Mouse (Mus musculus) liver, embryonic 15.5 days (tissue): ENCODE results near the gene Rnf220. TPM values are rescaled to one million over a fixed set of nuclear protein-coding genes. Genes with fewer than 3 reads are reported as not detected.
A peak's percentile ranks its signal among the peaks of the same experiment; 100 is the strongest.

Experiments
- ATAC-seq: fragments of 200-750 bp; cut with Nextera tagmentation; 2 replicates; pipeline ENCODE4 v1.8.0; 2017; ENCODE audit warnings: moderate number of reproducible peaks, mild to moderate bottlenecking, moderate library complexity; ENCODE audit not compliant: insufficient read depth
- H3K27ac ChIP-seq: fragments of 300-500 bp; sonication (generic); replicated peaks from 2 replicates; pipeline ENCODE4 v1.5.1; 2015; ENCODE audit warnings: mild to moderate bottlenecking, inconsistent platforms
- H3K27me3 ChIP-seq: fragments of 300-500 bp; sonication (generic); 2 replicates; pipeline ENCODE4 v1.6.1; 2015; ENCODE audit warnings: mild to moderate bottlenecking, inconsistent platforms
- H3K36me3 ChIP-seq: fragments of 300-500 bp; sonication (generic); replicated peaks from 2 replicates; pipeline ENCODE4 v1.6.1; 2015; ENCODE audit warnings: moderate library complexity, mild to moderate bottlenecking, inconsistent platforms
- H3K4me1 ChIP-seq: fragments of 300-500 bp; sonication (generic); replicated peaks from 2 replicates; pipeline ENCODE4 v1.6.1; 2015; ENCODE audit warnings: inconsistent platforms
- H3K4me2 ChIP-seq: fragments of 300-500 bp; sonication (generic); 2 replicates; pipeline ENCODE4 v1.6.1; 2015; ENCODE audit warnings: moderate library complexity, mild to moderate bottlenecking, inconsistent platforms
- H3K4me3 ChIP-seq: fragments of 300-500 bp; sonication (generic); replicated peaks from 2 replicates; pipeline ENCODE4 v1.5.1; 2015; ENCODE audit warnings: mild to moderate bottlenecking, inconsistent platforms
- H3K9ac ChIP-seq: fragments of 300-500 bp; sonication (generic); 2 replicates; pipeline ENCODE4 v1.6.1; 2015; ENCODE audit warnings: moderate library complexity, mild to moderate bottlenecking, inconsistent platforms
- H3K9me3 ChIP-seq: fragments of 300-500 bp; sonication (generic); replicated peaks from 2 replicates; pipeline ENCODE4 v1.6.1; 2016; ENCODE audit warnings: inconsistent platforms
- WGBS: fragments of 180-500 bp; shearing (Covaris S2); methylation state at CpG from one replicate; pipeline ENCODE4 v1.1.7; 2015; ENCODE audit warnings: mixed read lengths; ENCODE audit not compliant: insufficient replicate concordance; 5-methylcytosine and 5-hydroxymethylcytosine counted together
- polyA plus RNA-seq: library from polyadenylated mRNA; unstranded; fragments of >200 nt; fragmentation: Nextera tagmentation; extraction: Ambion mirVana; gene quantifications from 2 replicates; pipeline ENCODE4 v1.2.1, GENCODE M21; 2015

Rnf220 gene
- polyA plus RNA-seq, 1 experiment from 2014 or later = 25.1 TPM

- no peaks in the 10 kb centered on the region for H3K36me3 ChIP-seq
- ATAC-seq = no peak
- 0 out of 2 replicates have a peak, but pooled peaks cover 9% of the 10 kb centered on the region for H3K27me3 ChIP-seq
- 45% methylated on average over 14 of the region's 14 CpGs for WGBS
- H3K27ac ChIP-seq = no peak overlapping the region
- no peaks in the 10 kb centered on the region; the same call in 1 of the 2 replicates for H3K4me1 ChIP-seq
- H3K4me2 ChIP-seq = no peak overlapping the region
- no peak overlapping the region for H3K9ac ChIP-seq
- no peaks in the 10 kb centered on the region for H3K9me3 ChIP-seq
- no peak overlapping the region for H3K4me3 ChIP-seq
Measured at GRCm38 (mm10) chr4:117436995-117437660, 59.7 kb downstream of the Rnf220 start.

DNA sequence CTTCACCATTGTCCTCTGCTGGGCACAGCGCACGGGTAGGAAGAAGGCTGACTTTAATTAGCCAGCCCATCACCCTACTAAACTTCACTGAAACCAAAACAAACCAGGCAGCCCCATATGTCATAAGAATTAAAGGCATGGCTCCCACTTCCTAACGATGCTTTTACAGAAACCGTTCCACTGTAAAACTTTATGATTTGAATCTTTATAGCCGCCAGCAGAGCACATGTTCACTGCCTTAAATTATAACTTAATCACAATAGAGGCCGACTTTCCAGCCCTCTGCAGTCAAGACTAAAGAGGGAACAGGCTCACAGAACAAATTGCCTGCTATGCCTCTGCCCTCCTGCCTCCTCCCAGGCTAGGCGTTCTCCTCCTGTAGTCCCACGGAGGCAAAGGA, 62.5 kb downstream of the Rnf220 start:
- Histone ChIP-seq H3K9me3 (no peaks in the 10 kb centered on the region), H3K36me3 (no peaks in the 10 kb centered on the region), H3K9ac (no peak overlapping the region), H3K27me3 (0 out of 2 replicates have a peak, but pooled peaks cover 17% of the 10 kb centered on the region), H3K4me2 (no peak overlapping the region), H3K27ac (no peak overlapping the region), H3K4me3 (no peak overlapping the region), H3K4me1 (no peaks in the 10 kb centered on the region; the same call in 1 of the 2 replicates)
- WGBS = 73% methylated on average over 8 of the region's 8 CpGs
- ATAC-seq = no peak

- Histone ChIP-seq H3K36me3 (no peaks in the 10 kb centered on the region), H3K9ac (no peak overlapping the region), H3K27me3 (0 out of 2 replicates have a peak, but pooled peaks cover 8% of the 10 kb centered on the region), H3K4me2 (no peak overlapping the region), H3K4me3 (no peak overlapping the region), H3K9me3 (no peaks in the 10 kb centered on the region), H3K27ac (no peak overlapping the region), H3K4me1 (peaks cover 15% of the 10 kb centered on the region)
- WGBS = 64% methylated on average over 9 of the region's 9 CpGs
- no peak for ATAC-seq
Measured at GRCm38 (mm10) chr4:117429604-117430003, 67.2 kb downstream of the Rnf220 start.

- 17% methylated on average over 12 of the region's 12 CpGs for WGBS
- ATAC-seq = no peak
- 0 out of 2 replicates have a peak, but pooled peaks cover 8% of the 10 kb centered on the region for H3K27me3 ChIP-seq
- H3K36me3 ChIP-seq = no peaks in the 10 kb centered on the region
- peaks cover 15% of the 10 kb centered on the region for H3K4me1 ChIP-seq
- H3K4me3 ChIP-seq = no peak overlapping the region
- no peak overlapping the region for H3K9ac ChIP-seq
- H3K9me3 ChIP-seq = no peaks in the 10 kb centered on the region
- no peak overlapping the region for H3K27ac ChIP-seq
- peak overlapping the region; percentile 4; the same call in 1 of the 2 replicates for H3K4me2 ChIP-seq
Measured at GRCm38 (mm10) chr4:117427540-117427939, 69.3 kb downstream of the Rnf220 start.

- no peaks in the 10 kb centered on the region for H3K36me3 ChIP-seq
- no peak overlapping the region for H3K9ac ChIP-seq
- ATAC-seq = no peak
- H3K4me1 ChIP-seq = no peaks in the 10 kb centered on the region
- 69% methylated on average over 7 of the region's 7 CpGs for WGBS
- no peak overlapping the region for H3K4me3 ChIP-seq
- no peak overlapping the region for H3K4me2 ChIP-seq
- H3K27me3 ChIP-seq = no peaks in the 10 kb centered on the region
- no peaks in the 10 kb centered on the region for H3K9me3 ChIP-seq
- no peak overlapping the region for H3K27ac ChIP-seq
Measured at GRCm38 (mm10) chr4:117421077-117421476, 75.8 kb downstream of the Rnf220 start.

DNA sequence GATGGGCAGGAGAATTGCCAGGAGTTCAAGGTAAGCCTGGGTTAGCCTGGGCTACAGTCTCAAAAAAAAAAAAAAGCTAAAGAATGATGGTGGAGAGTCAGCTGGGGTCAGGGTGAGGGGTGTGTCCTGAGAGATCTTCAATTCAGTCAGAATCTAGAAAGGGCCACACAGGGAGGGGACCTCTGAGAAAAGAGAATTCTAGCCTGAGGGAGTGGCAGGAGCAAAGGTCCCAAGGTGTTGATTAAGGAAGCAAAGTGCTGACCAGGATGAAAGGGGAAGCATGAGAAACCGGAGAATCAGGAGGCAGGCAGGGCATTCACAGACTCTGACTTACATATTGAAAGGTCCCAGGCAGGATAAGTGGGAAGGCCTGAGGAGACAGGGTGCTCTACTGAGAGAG, 80.0 kb downstream of the Rnf220 start:
- Histone ChIP-seq H3K4me3 (no peak overlapping the region), H3K27ac (no peak overlapping the region), H3K4me1 (no peaks in the 10 kb centered on the region), H3K27me3 (no peaks in the 10 kb centered on the region), H3K36me3 (no peaks in the 10 kb centered on the region), H3K9ac (no peak overlapping the region), H3K9me3 (no peaks in the 10 kb centered on the region), H3K4me2 (no peak overlapping the region)
- ATAC-seq = no peak
- 56% methylated on average over 1 of the region's 1 CpGs for WGBS

DNA sequence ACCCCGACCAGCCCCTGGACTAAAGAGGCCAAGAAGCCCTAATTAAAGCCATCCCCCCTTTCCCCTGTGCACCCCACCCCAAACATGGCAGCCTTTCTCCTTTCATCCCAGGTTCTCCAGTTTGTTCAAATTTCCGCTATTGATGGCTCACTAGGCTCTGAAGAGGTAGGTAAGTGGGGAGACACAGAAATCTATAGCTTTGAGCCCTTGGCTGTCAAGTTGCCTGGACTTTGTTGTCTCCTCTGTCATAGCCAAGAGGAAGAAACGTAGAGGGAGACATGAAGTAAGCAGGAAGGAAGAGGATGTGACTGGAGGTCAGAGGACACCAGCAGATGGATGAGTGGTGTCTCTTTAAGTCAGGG, 86.8 kb downstream of the Rnf220 start:
- H3K27me3 ChIP-seq = no peaks in the 10 kb centered on the region
- no peaks in the 10 kb centered on the region for H3K4me1 ChIP-seq
- no peaks in the 10 kb centered on the region for H3K36me3 ChIP-seq
- H3K4me3 ChIP-seq = no peak overlapping the region
- no peaks in the 10 kb centered on the region for H3K9me3 ChIP-seq
- no peak for ATAC-seq
- H3K9ac ChIP-seq = no peak overlapping the region
- no peak overlapping the region for H3K4me2 ChIP-seq
- no peak overlapping the region for H3K27ac ChIP-seq
- WGBS = 43% methylated on average over 3 of the region's 3 CpGs

DNA sequence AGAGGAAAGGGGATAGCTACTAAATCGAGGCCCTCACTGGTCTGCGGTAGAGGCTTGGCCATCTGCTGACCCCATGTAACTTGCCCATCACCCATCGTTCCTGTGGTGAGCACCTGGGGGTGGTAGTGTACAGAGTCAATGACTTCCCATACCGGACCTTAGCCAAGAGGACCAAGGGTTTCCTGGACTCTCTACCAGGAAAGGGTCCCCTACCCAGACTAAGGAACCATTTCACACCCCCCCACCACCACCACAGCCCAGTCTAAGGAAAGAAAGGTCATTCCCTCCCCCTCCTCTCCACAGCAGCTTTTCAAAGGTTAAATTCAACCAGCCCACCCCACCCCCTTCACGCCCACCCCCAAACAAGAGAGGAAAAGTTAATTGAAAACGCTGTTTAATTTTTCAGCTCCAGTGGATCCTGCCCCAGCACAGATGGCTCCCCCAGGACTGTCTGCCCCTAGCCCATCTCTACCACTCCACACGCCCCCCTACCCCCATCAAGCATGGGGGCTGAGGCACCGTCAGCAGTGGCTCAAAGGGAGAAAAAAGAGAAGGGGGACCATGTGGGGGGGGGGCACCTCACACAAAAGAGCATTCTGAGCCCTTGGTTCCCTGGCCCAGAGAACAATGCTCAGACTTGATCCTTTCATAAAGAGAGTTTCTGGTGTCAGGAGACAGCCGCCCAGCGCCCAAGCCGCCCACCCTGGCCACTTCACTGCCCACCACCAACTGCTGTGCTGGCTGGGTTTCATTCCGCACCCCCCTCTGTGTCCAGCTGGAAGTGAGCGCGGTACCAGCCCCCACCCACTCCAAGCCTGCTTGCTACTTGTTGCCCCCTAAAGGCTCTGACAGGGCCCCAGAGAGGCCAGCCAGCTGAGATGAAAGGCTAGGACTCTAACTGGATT, 87.5 kb downstream of the Rnf220 start:
- H3K36me3 ChIP-seq = no peaks in the 10 kb centered on the region
- no peaks in the 10 kb centered on the region for H3K27me3 ChIP-seq
- WGBS = 66% methylated on average over 14 of the region's 14 CpGs
- no peak overlapping the region for H3K4me2 ChIP-seq
- H3K9ac ChIP-seq = no peak overlapping the region
- H3K4me3 ChIP-seq = no peak overlapping the region
- H3K27ac ChIP-seq = no peak overlapping the region
- no peaks in the 10 kb centered on the region for H3K9me3 ChIP-seq
- ATAC-seq = no peak
- no peaks in the 10 kb centered on the region for H3K4me1 ChIP-seq

- no peaks in the 10 kb centered on the region for H3K27me3 ChIP-seq
- H3K36me3 ChIP-seq = no peaks in the 10 kb centered on the region
- H3K4me3 ChIP-seq = no peak overlapping the region
- H3K4me2 ChIP-seq = no peak overlapping the region
- WGBS = 37% methylated on average over 5 of the region's 5 CpGs
- no peaks in the 10 kb centered on the region for H3K4me1 ChIP-seq
- no peaks in the 10 kb centered on the region for H3K9me3 ChIP-seq
- no peak overlapping the region for H3K9ac ChIP-seq
- no peak for ATAC-seq
- H3K27ac ChIP-seq = no peak overlapping the region
Measured at GRCm38 (mm10) chr4:117407945-117408344, 88.9 kb downstream of the Rnf220 start.

DNA sequence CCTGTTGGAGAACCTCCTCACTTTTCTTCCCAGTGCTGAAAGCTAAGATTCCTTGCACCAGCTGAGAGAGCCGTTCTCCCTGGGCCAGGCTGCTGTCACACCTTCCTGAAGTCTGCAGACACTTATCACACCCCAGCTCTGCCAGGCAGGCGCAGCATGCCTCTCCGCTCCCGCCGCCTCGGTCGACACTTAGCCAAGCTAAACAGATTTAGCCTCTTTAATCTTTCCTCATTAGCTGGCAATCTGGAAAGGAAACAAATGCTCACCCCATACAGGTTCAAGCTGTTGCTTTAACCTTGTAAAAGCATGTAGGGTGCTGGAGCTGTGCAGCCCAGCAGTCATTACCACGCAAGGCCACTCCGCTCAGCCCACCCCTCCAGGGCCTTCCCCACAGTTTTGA, 90.9 kb downstream of the Rnf220 start:
- no peaks in the 10 kb centered on the region for H3K27me3 ChIP-seq
- no peaks in the 10 kb centered on the region for H3K9me3 ChIP-seq
- no peak overlapping the region for H3K27ac ChIP-seq
- H3K4me1 ChIP-seq = no peaks in the 10 kb centered on the region
- H3K36me3 ChIP-seq = no peaks in the 10 kb centered on the region
- H3K9ac ChIP-seq = no peak overlapping the region
- 65% methylated on average over 9 of the region's 9 CpGs for WGBS
- no peak for ATAC-seq
- H3K4me3 ChIP-seq = no peak overlapping the region
- no peak overlapping the region for H3K4me2 ChIP-seq

DNA sequence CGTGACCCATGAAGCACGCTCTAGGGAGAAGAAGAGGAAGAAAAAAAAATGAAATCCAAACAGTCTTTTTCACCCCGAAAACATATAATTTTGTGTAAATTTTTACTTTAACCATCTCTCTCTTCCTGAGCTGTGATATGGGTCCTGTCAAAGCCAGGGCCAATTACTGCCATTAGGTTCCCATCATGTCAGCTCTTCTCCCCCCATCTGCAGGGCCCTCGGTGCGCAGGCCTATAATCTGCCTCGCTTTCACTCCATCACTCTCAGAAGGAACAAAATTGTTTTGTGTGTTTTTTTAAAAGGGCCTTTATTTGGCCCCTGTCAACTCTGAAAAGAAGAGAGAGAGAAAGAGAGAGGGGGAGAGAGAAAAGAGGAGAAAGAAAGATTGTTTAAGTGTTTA, 91.6 kb downstream of the Rnf220 start:
- no peak overlapping the region for H3K27ac ChIP-seq

More for the DNA sequence above, 91.6 kb downstream of the Rnf220 start:
- no peaks in the 10 kb centered on the region for H3K27me3 ChIP-seq
- no peak for ATAC-seq
- no peaks in the 10 kb centered on the region for H3K4me1 ChIP-seq
- WGBS = 74% methylated on average over 6 of the region's 6 CpGs
- no peak overlapping the region for H3K4me3 ChIP-seq
- no peak overlapping the region for H3K9ac ChIP-seq
- H3K4me2 ChIP-seq = no peak overlapping the region
- no peaks in the 10 kb centered on the region for H3K9me3 ChIP-seq
- no peaks in the 10 kb centered on the region for H3K36me3 ChIP-seq
